Mouse (Mus musculus) stomach, postnatal 0 days (tissue): ENCODE measurements around the gene Mrps2.

Experiments
- CTCF ChIP-seq: IDR thresholded peaks from 2 replicates; pipeline ENCODE4 v1.5.1; 2016; ENCODE audit warnings: antibody characterized with exemption, low read depth, mild to moderate bottlenecking, moderate library complexity
- EP300 ChIP-seq: optimal IDR thresholded peaks from 2 replicates; pipeline ENCODE3; 2016; ENCODE audit warnings: antibody characterized with exemption

DNA sequence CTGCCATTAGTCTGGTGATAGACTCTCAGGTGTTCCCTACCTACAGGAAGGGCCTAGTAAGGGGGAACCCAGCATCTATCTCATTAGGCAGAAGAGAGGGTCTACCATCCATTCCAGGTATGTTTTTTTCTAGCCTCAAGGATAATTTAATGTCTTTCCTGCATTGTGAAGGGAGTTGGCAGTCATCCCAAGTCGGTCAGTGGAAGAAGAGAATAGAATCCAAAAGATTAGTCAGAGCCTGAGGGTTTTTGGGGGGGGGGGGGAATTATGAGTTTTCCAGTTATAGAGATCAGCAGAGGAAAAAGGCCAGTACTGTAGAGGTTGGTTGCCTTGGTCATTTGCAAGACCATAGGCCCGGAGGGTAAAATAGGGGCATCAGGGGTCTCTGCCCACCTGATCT is 26.7 kb downstream of the Mrps2 start:
- TF ChIP-seq CTCF (no peak), EP300 (no peak)
